ENCODE assay signal across 21 mouse cellular contexts in genomic region chr5:117706633-117707032, GRCm38 (mm10).
A peak's percentile ranks its signal among the peaks of the same experiment; 100 is the strongest.
DNase-seq lines count a peak whose midpoint lies in the region; ATAC-seq lines count a peak whose summit lies in the region.
"Had no signal": no experiment of that assay in that cellular context is flagged by ENCODE, and none has a peak within 500 bp of the region (broad histone marks: within the 10 kb centered on the region; RNA-seq: fewer than 3 reads in every experiment).

No protein-coding gene starts in this region.

- H3K4me3 ChIP-seq in hindbrain, embryonic 10.5 days: no peak overlapping the region
- H3K4me3 ChIP-seq in hindbrain, embryonic 16.5 days (ENCODE audit: low read length): no peak overlapping the region
- no peak overlapping the region for H3K4me3 ChIP-seq in neural tube, embryonic 11.5 days (ENCODE audit: low read depth, low read length)
- H3K4me3 ChIP-seq in hindbrain, embryonic 11.5 days (ENCODE audit: low read depth, low read length): no peak overlapping the region
- no peak overlapping the region for H3K4me3 ChIP-seq in neural tube, embryonic 14.5 days (ENCODE audit: low read depth, low read length)
- H3K4me3 ChIP-seq: embryonic facial prominence, embryonic 13.5 days; heart, embryonic 12.5 days; intestine, embryonic 15.5 days; layer of hippocampus, adult 2 months; limb, embryonic 10.5 days had no signal

- no peak overlapping the region for H3K9ac ChIP-seq in hindbrain, embryonic 16.5 days (ENCODE audit: low read depth, low read length)
- no peak overlapping the region for H3K9ac ChIP-seq in neural tube, embryonic 11.5 days (ENCODE audit: low read length)
- H3K9ac ChIP-seq in hindbrain, embryonic 11.5 days (ENCODE audit: low read depth, low read length): no peak overlapping the region
- no peak overlapping the region for H3K9ac ChIP-seq in neural tube, embryonic 14.5 days (replicated peaks; ENCODE audit: low read depth, low read length)
- H3K9ac ChIP-seq: embryonic facial prominence, embryonic 13.5 days; heart, embryonic 12.5 days; intestine, embryonic 15.5 days had no signal

- H3K4me1 ChIP-seq in hindbrain, embryonic 10.5 days (replicated peaks): peaks cover 17% of the 10 kb centered on the region
- peaks cover 9% of the 10 kb centered on the region for H3K4me1 ChIP-seq in hindbrain, embryonic 16.5 days (ENCODE audit: control insufficient read depth, insufficient read depth, low read depth, low read length)
- H3K4me1 ChIP-seq in neural tube, embryonic 11.5 days (ENCODE audit: control insufficient read depth, insufficient read depth, low read length): no peaks in the 10 kb centered on the region; the same call in 1 of the 2 replicates
- H3K4me1 ChIP-seq in hindbrain, embryonic 11.5 days (replicated peaks; ENCODE audit: control insufficient read depth, insufficient read depth, low read length): 0 out of 2 replicates have a peak, but pooled peaks cover 5% of the 10 kb centered on the region
- peaks cover 7% of the 10 kb centered on the region; the same call in 1 of the 2 replicates for H3K4me1 ChIP-seq in neural tube, embryonic 14.5 days (ENCODE audit: control insufficient read depth, insufficient read depth, low read length)
- H3K4me1 ChIP-seq: embryonic facial prominence, embryonic 13.5 days; intestine, embryonic 15.5 days had no signal

- H3K9me3 ChIP-seq in hindbrain, embryonic 10.5 days: peaks cover 10% of the 10 kb centered on the region; the same call in 1 of the 2 replicates
- H3K9me3 ChIP-seq in hindbrain, embryonic 16.5 days (ENCODE audit: control insufficient read depth, low read length): no peaks in the 10 kb centered on the region; the same call in 1 of the 2 replicates
- no peaks in the 10 kb centered on the region for H3K9me3 ChIP-seq in neural tube, embryonic 11.5 days (ENCODE audit: control insufficient read depth, low read length)
- H3K9me3 ChIP-seq in hindbrain, embryonic 11.5 days (ENCODE audit: control insufficient read depth, low read length): no peaks in the 10 kb centered on the region
- no peaks in the 10 kb centered on the region for H3K9me3 ChIP-seq in neural tube, embryonic 14.5 days (ENCODE audit: control insufficient read depth, low read length)
- H3K9me3 ChIP-seq: intestine, embryonic 15.5 days; limb, embryonic 10.5 days had no signal

- H3K27ac ChIP-seq in hindbrain, embryonic 10.5 days: no peak overlapping the region
- H3K27ac ChIP-seq in hindbrain, embryonic 16.5 days (ENCODE audit: low read depth, low read length): no peak overlapping the region
- no peak overlapping the region for H3K27ac ChIP-seq in neural tube, embryonic 11.5 days (ENCODE audit: low read depth, low read length)
- H3K27ac ChIP-seq in hindbrain, embryonic 11.5 days (ENCODE audit: low read depth, low read length): no peak overlapping the region
- no peak overlapping the region for H3K27ac ChIP-seq in neural tube, embryonic 14.5 days (ENCODE audit: low read depth, low read length)
- H3K27ac ChIP-seq: embryonic facial prominence, embryonic 13.5 days; intestine, embryonic 15.5 days; layer of hippocampus, adult 2 months; limb, embryonic 10.5 days; macrophage had no signal

- 33% methylated on average over 11 of the region's 11 CpGs for WGBS in hindbrain, embryonic 10.5 days
- 19% methylated on average over 11 of the region's 11 CpGs for WGBS in hindbrain, embryonic 16.5 days
- WGBS in neural tube, embryonic 11.5 days: 5% methylated on average over 11 of the region's 11 CpGs
- WGBS in hindbrain, embryonic 11.5 days: 20% methylated on average over 11 of the region's 11 CpGs
- WGBS in neural tube, embryonic 14.5 days: 4% methylated on average over 11 of the region's 11 CpGs

- H3K27me3 ChIP-seq in hindbrain, embryonic 10.5 days (ENCODE audit: insufficient read depth, poor library complexity, severe bottlenecking): no peaks in the 10 kb centered on the region
- H3K27me3 ChIP-seq in hindbrain, embryonic 16.5 days (replicated peaks; ENCODE audit: control insufficient read depth, insufficient read depth, low read length): no peaks in the 10 kb centered on the region
- H3K27me3 ChIP-seq in neural tube, embryonic 11.5 days (ENCODE audit: control insufficient read depth, insufficient read depth, low read length): no peaks in the 10 kb centered on the region
- no peaks in the 10 kb centered on the region for H3K27me3 ChIP-seq in hindbrain, embryonic 11.5 days (ENCODE audit: control insufficient read depth, insufficient read depth, low read length)
- no peaks in the 10 kb centered on the region; the same call in 1 of the 2 replicates for H3K27me3 ChIP-seq in neural tube, embryonic 14.5 days (ENCODE audit: control insufficient read depth, insufficient read depth, low read length)
- H3K27me3 ChIP-seq: embryonic facial prominence, embryonic 13.5 days; heart, embryonic 12.5 days; intestine, embryonic 15.5 days had no signal

- H3K4me2 ChIP-seq in hindbrain, embryonic 16.5 days (ENCODE audit: low read length): no peak overlapping the region
- no peak overlapping the region for H3K4me2 ChIP-seq in neural tube, embryonic 11.5 days (ENCODE audit: low read depth)
- H3K4me2 ChIP-seq in hindbrain, embryonic 11.5 days (replicated peaks; ENCODE audit: low read depth, low read length): no peak overlapping the region
- H3K4me2 ChIP-seq in neural tube, embryonic 14.5 days (ENCODE audit: low read depth, low read length): no peak overlapping the region
- H3K4me2 ChIP-seq: embryonic facial prominence, embryonic 13.5 days; heart, embryonic 12.5 days; intestine, embryonic 15.5 days; liver, embryonic 11.5 days had no signal

- DNase-seq in hindbrain, embryonic 10.5 days (ENCODE audit: low spot score): peak; percentile 14
- DNase-seq in neural tube, embryonic 11.5 days (ENCODE audit: low spot score): peak; percentile 71
- no peak for DNase-seq in neural tube, embryonic 10.5 days (ENCODE audit: extremely low spot score, low spot score)
- DNase-seq in hindbrain, embryonic 11.5 days (ENCODE audit: low spot score): peak; percentile 46
- DNase-seq in gastrocnemius, postnatal 10 days: no peak
- DNase-seq in layer of hippocampus, adult 11-12 months (ENCODE audit: low spot score): no peak
- DNase-seq: adrenal gland, adult 8-10 months; cerebellum, adult 11 months; lung, adult 2 months; midbrain, embryonic 14.5 days; right cerebral cortex, postnatal 4 days; thymus, postnatal 4 days had no signal

- no peak for ATAC-seq in hindbrain, embryonic 16.5 days
- no peak for ATAC-seq in neural tube, embryonic 11.5 days (ENCODE audit: insufficient read depth, low FRiP score, low TSS enrichment)
- peak; percentile 43; the same call in 1 of the 2 replicates for ATAC-seq in hindbrain, embryonic 11.5 days (ENCODE audit: low FRiP score)
- peak; percentile 78; the same call in 1 of the 2 replicates for ATAC-seq in neural tube, embryonic 14.5 days (ENCODE audit: low read depth)
- ATAC-seq: intestine, embryonic 15.5 days had no signal

- 0 out of 2 replicates have a peak, but pooled peaks cover 11% of the 10 kb centered on the region for H3K36me3 ChIP-seq in hindbrain, embryonic 10.5 days
- peaks cover 7% of the 10 kb centered on the region for H3K36me3 ChIP-seq in hindbrain, embryonic 16.5 days (ENCODE audit: control insufficient read depth, insufficient read depth, low read length)
- H3K36me3 ChIP-seq in neural tube, embryonic 11.5 days (ENCODE audit: control insufficient read depth, insufficient read depth, low read length): no peaks in the 10 kb centered on the region
- H3K36me3 ChIP-seq in hindbrain, embryonic 11.5 days (ENCODE audit: control insufficient read depth, insufficient read depth, low read length): no peaks in the 10 kb centered on the region
- H3K36me3 ChIP-seq in neural tube, embryonic 14.5 days (ENCODE audit: control insufficient read depth, insufficient read depth, low read length): no peaks in the 10 kb centered on the region
- H3K36me3 ChIP-seq: embryonic facial prominence, embryonic 13.5 days; heart, embryonic 12.5 days; intestine, embryonic 15.5 days; limb, embryonic 10.5 days had no signal

Comparison
In these comparisons a context has a peak if more than half of its experiments do, and no peak if none do; other contexts are left out.
1. DNase-seq: peak in hindbrain, embryonic 10.5 days (single experiment), neural tube, embryonic 11.5 days (single experiment) and hindbrain, embryonic 11.5 days (single experiment); none in neural tube, embryonic 10.5 days (single experiment), gastrocnemius, postnatal 10 days (single experiment) and layer of hippocampus, adult 11-12 months (single experiment).
2. ATAC-seq: peak in hindbrain, embryonic 11.5 days (single experiment) and neural tube, embryonic 14.5 days (single experiment); none in hindbrain, embryonic 16.5 days (single experiment) and neural tube, embryonic 11.5 days (single experiment).